Mouse (Mus musculus): ENCODE measurements around the gene Ccdc60. TPM values are rescaled to one million over a fixed set of nuclear protein-coding genes. Genes with fewer than 3 reads are reported as not detected.
"Not testable (repeated sequence)": the region's sequence is repeated elsewhere in the genome, so short reads cannot be mapped to it uniquely, and the experiment has no call there.

Ccdc60 gene
- polyA plus RNA-seq, 1 experiment: 0.35 TPM

GRCm38 (mm10) chr5:116312111-116312737 is 23.4 kb upstream of the Ccdc60 start:
- no peak overlapping the region for H3K4me3 ChIP-seq (ENCODE audit: control insufficient read depth, insufficient read depth, low read length)
- H3K27me3 ChIP-seq (ENCODE audit: control insufficient read depth, insufficient read depth, low read length): no peaks in the 10 kb centered on the region
- H3K4me1 ChIP-seq (replicated peaks; ENCODE audit: control insufficient read depth, insufficient read depth, low read length): no peaks in the 10 kb centered on the region; the same call in 1 of the 2 replicates
- no peaks in the 10 kb centered on the region for H3K36me3 ChIP-seq (ENCODE audit: control insufficient read depth, insufficient read depth, low read length)
- TF ChIP-seq POLR2A (IDR thresholded peaks at IDR 0.05; ENCODE audit: control insufficient read depth, extremely low read depth, insufficient read depth, low read length, poor library complexity): no peak
- no peak for TF ChIP-seq CTCF (IDR thresholded peaks at IDR 0.05; ENCODE audit: borderline replicate concordance, control insufficient read depth, extremely low read depth, insufficient read depth, low read length, poor library complexity)
- 55% methylated on average over 15 of the region's 15 CpGs for WGBS
- no peak for DNase-seq
- H3K27ac ChIP-seq (ENCODE audit: control insufficient read depth, insufficient read depth, low read length): no peak overlapping the region

- 98% methylated on average over 6 of the region's 6 CpGs for WGBS
- no peak for DNase-seq
- no peak for TF ChIP-seq CTCF (IDR thresholded peaks at IDR 0.05; ENCODE audit: borderline replicate concordance, control insufficient read depth, extremely low read depth, insufficient read depth, low read length, poor library complexity)
- no peak for TF ChIP-seq POLR2A (IDR thresholded peaks at IDR 0.05; ENCODE audit: control insufficient read depth, extremely low read depth, insufficient read depth, low read length, poor library complexity)
- Histone ChIP-seq H3K27ac (ENCODE audit: control insufficient read depth, insufficient read depth, low read length) (no peak overlapping the region), H3K36me3 (ENCODE audit: control insufficient read depth, insufficient read depth, low read length) (no peaks in the 10 kb centered on the region), H3K4me1 (replicated peaks; ENCODE audit: control insufficient read depth, insufficient read depth, low read length) (no peaks in the 10 kb centered on the region; the same call in 1 of the 2 replicates), H3K4me3 (ENCODE audit: control insufficient read depth, insufficient read depth, low read length) (no peak overlapping the region), H3K27me3 (ENCODE audit: control insufficient read depth, insufficient read depth, low read length) (no peaks in the 10 kb centered on the region)
Observed at GRCm38 (mm10) chr5:116311636-116312035, 22.9 kb upstream of the Ccdc60 start.

- Histone ChIP-seq H3K27ac (ENCODE audit: control insufficient read depth, insufficient read depth, low read length) (no peak overlapping the region), H3K4me3 (ENCODE audit: control insufficient read depth, insufficient read depth, low read length) (peak overlapping the region; percentile 13), H3K27me3 (ENCODE audit: control insufficient read depth, insufficient read depth, low read length) (no peaks in the 10 kb centered on the region), H3K4me1 (replicated peaks; ENCODE audit: control insufficient read depth, insufficient read depth, low read length) (no peaks in the 10 kb centered on the region; the same call in 1 of the 2 replicates), H3K36me3 (ENCODE audit: control insufficient read depth, insufficient read depth, low read length) (no peaks in the 10 kb centered on the region)
- TF ChIP-seq POLR2A (IDR thresholded peaks at IDR 0.05; ENCODE audit: control insufficient read depth, extremely low read depth, insufficient read depth, low read length, poor library complexity): no peak
- TF ChIP-seq CTCF (IDR thresholded peaks at IDR 0.05; ENCODE audit: borderline replicate concordance, control insufficient read depth, extremely low read depth, insufficient read depth, low read length, poor library complexity): no peak
- WGBS: 18% methylated on average over 6 of the region's 6 CpGs
- no peak for DNase-seq
Observed at GRCm38 (mm10) chr5:116309383-116309801, 20.6 kb upstream of the Ccdc60 start.

- no peaks in the 10 kb centered on the region for H3K36me3 ChIP-seq (ENCODE audit: control insufficient read depth, insufficient read depth, low read length)
- TF ChIP-seq CTCF (IDR thresholded peaks at IDR 0.05; ENCODE audit: borderline replicate concordance, control insufficient read depth, extremely low read depth, insufficient read depth, low read length, poor library complexity) (no peak), POLR2A (IDR thresholded peaks at IDR 0.05; ENCODE audit: control insufficient read depth, extremely low read depth, insufficient read depth, low read length, poor library complexity) (no peak)
- no peaks in the 10 kb centered on the region for H3K27me3 ChIP-seq (ENCODE audit: control insufficient read depth, insufficient read depth, low read length)
- no peak for DNase-seq
- no peak overlapping the region for H3K4me3 ChIP-seq (ENCODE audit: control insufficient read depth, insufficient read depth, low read length)
- no peaks in the 10 kb centered on the region; the same call in 1 of the 2 replicates for H3K4me1 ChIP-seq (replicated peaks; ENCODE audit: control insufficient read depth, insufficient read depth, low read length)
- WGBS: 95% methylated on average over 4 of the region's 4 CpGs
- H3K27ac ChIP-seq (ENCODE audit: control insufficient read depth, insufficient read depth, low read length): no peak overlapping the region
Observed at GRCm38 (mm10) chr5:116305557-116305956, 16.8 kb upstream of the Ccdc60 start.

DNA sequence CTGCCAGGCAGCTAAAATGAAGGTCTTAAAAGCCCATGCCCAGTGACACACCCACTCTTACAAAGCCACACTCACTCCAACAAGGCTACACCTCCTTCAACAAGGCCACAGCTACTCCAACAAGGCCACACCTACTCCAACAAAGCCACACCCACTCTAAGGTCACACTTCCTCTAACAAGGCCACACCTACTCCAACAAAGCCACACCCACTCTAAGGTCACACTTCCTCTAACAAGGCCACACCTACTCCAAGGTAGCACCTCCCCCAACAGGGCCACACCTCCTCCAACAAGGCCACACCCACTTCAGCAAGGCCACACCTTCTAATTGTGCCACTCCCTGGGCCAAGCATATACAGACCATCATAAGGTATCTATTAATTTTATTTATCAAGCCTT is 16.4 kb upstream of the Ccdc60 start:
- H3K27me3 ChIP-seq (ENCODE audit: control insufficient read depth, insufficient read depth, low read length); H3K27ac ChIP-seq (ENCODE audit: control insufficient read depth, insufficient read depth, low read length); H3K36me3 ChIP-seq (ENCODE audit: control insufficient read depth, insufficient read depth, low read length); H3K4me3 ChIP-seq (ENCODE audit: control insufficient read depth, insufficient read depth, low read length); H3K4me1 ChIP-seq (replicated peaks; ENCODE audit: control insufficient read depth, insufficient read depth, low read length); DNase-seq: not testable (repeated sequence)

DNA sequence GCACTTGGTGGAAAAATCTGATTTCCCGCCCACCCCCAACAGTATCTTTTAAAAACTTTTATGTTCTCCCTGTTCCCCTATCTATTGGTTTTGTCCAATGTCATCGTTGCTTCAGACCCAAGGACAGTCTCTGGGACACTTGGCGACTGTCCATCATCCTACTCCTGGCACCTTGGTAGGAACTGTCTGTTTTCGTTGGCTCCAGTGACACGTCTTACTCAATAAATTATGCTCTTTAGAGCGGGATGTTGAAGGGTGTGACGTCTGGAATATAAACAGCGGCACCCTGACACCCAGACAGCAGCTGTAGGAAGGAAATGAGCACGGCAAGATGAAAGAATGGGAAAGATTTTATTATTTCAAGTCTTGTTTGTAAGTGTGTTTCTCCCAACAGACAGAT is 12.2 kb upstream of the Ccdc60 start:
- Histone ChIP-seq H3K4me1 (replicated peaks; ENCODE audit: control insufficient read depth, insufficient read depth, low read length) (no peaks in the 10 kb centered on the region), H3K27ac (ENCODE audit: control insufficient read depth, insufficient read depth, low read length) (no peak overlapping the region), H3K36me3 (ENCODE audit: control insufficient read depth, insufficient read depth, low read length) (no peaks in the 10 kb centered on the region), H3K4me3 (ENCODE audit: control insufficient read depth, insufficient read depth, low read length) (no peak overlapping the region), H3K27me3 (ENCODE audit: control insufficient read depth, insufficient read depth, low read length) (no peaks in the 10 kb centered on the region)
- TF ChIP-seq POLR2A (IDR thresholded peaks at IDR 0.05; ENCODE audit: control insufficient read depth, extremely low read depth, insufficient read depth, low read length, poor library complexity): no peak
- no peak for TF ChIP-seq CTCF (IDR thresholded peaks at IDR 0.05; ENCODE audit: borderline replicate concordance, control insufficient read depth, extremely low read depth, insufficient read depth, low read length, poor library complexity)
- WGBS: 60% methylated on average over 9 of the region's 9 CpGs
- no peak for DNase-seq

- Histone ChIP-seq H3K36me3 (ENCODE audit: control insufficient read depth, insufficient read depth, low read length) (no peaks in the 10 kb centered on the region), H3K27me3 (ENCODE audit: control insufficient read depth, insufficient read depth, low read length) (no peaks in the 10 kb centered on the region), H3K4me3 (ENCODE audit: control insufficient read depth, insufficient read depth, low read length) (no peak overlapping the region), H3K4me1 (replicated peaks; ENCODE audit: control insufficient read depth, insufficient read depth, low read length) (peaks cover 4% of the 10 kb centered on the region; the same call in 1 of the 2 replicates), H3K27ac (ENCODE audit: control insufficient read depth, insufficient read depth, low read length) (no peak overlapping the region)
- 90% methylated on average over 5 of the region's 5 CpGs for WGBS
- no peak for TF ChIP-seq POLR2A (IDR thresholded peaks at IDR 0.05; ENCODE audit: control insufficient read depth, extremely low read depth, insufficient read depth, low read length, poor library complexity)
- no peak for TF ChIP-seq CTCF (IDR thresholded peaks at IDR 0.05; ENCODE audit: borderline replicate concordance, control insufficient read depth, extremely low read depth, insufficient read depth, low read length, poor library complexity)
- DNase-seq: no peak
Observed at GRCm38 (mm10) chr5:116293501-116293900, 4.7 kb upstream of the Ccdc60 start.

All from thymus, adult 2 months (tissue).